17 mouse cellular contexts compared by ENCODE assay signal in genomic region chr4:151223263-151223996, GRCm38 (mm10).
A peak's percentile ranks its signal among the peaks of the same experiment; 100 is the strongest.
DNase-seq lines count a peak whose midpoint lies in the region; ATAC-seq lines count a peak whose summit lies in the region.
"Had no signal": no experiment of that assay in that cellular context is flagged by ENCODE, and none has a peak within 500 bp of the region (broad histone marks: within the 10 kb centered on the region; RNA-seq: fewer than 3 reads in every experiment).

No protein-coding gene starts in this region.

- peak; percentile 69; the same call in 1 of the 2 replicates for ATAC-seq in frontal cortex, adult (ENCODE audit: low TSS enrichment)
- peak; percentile 52 for ATAC-seq in intestine, embryonic 15.5 days
- ATAC-seq in midbrain, embryonic 16.5 days, result no peak
- no peak for ATAC-seq in liver, embryonic 12.5 days

- 46% methylated on average over 13 of the region's 13 CpGs for WGBS in intestine, embryonic 15.5 days
- 79% methylated on average over 13 of the region's 13 CpGs for WGBS in midbrain, embryonic 16.5 days
- 61% methylated on average over 13 of the region's 13 CpGs for WGBS in liver, embryonic 12.5 days (ENCODE audit: insufficient replicate concordance)

- no peaks in the 10 kb centered on the region for H3K36me3 ChIP-seq in intestine, embryonic 15.5 days
- no peaks in the 10 kb centered on the region for H3K36me3 ChIP-seq in midbrain, embryonic 16.5 days (ENCODE audit: control insufficient read depth, insufficient read depth, low read length)
- H3K36me3 ChIP-seq in liver, embryonic 12.5 days, result no peaks in the 10 kb centered on the region
- H3K36me3 ChIP-seq: heart, embryonic 10.5 days had no signal

- H3K4me3 ChIP-seq in intestine, embryonic 15.5 days (replicated peaks), result no peak overlapping the region
- no peak overlapping the region for H3K4me3 ChIP-seq in midbrain, embryonic 16.5 days (ENCODE audit: low read depth, low read length)
- no peak overlapping the region for H3K4me3 ChIP-seq in liver, embryonic 12.5 days
- H3K4me3 ChIP-seq: erythroblast, embryonic 14.5 days; heart, embryonic 10.5 days had no signal

- peaks cover 20% of the 10 kb centered on the region for H3K4me1 ChIP-seq in intestine, embryonic 15.5 days (replicated peaks)
- H3K4me1 ChIP-seq in midbrain, embryonic 16.5 days (ENCODE audit: control insufficient read depth, insufficient read depth, low read length), result peaks cover 12% of the 10 kb centered on the region
- H3K4me1 ChIP-seq in liver, embryonic 12.5 days, result peaks cover 5% of the 10 kb centered on the region; the same call in 1 of the 2 replicates

- no peaks in the 10 kb centered on the region for H3K9me3 ChIP-seq in intestine, embryonic 15.5 days
- H3K9me3 ChIP-seq in midbrain, embryonic 16.5 days (replicated peaks; ENCODE audit: control insufficient read depth, low read length, poor library complexity, severe bottlenecking), result no peaks in the 10 kb centered on the region
- no peaks in the 10 kb centered on the region for H3K9me3 ChIP-seq in liver, embryonic 12.5 days (replicated peaks)
- H3K9me3 ChIP-seq: heart, embryonic 10.5 days had no signal

- no peak overlapping the region for H3K27ac ChIP-seq in intestine, embryonic 15.5 days
- H3K27ac ChIP-seq in midbrain, embryonic 16.5 days (ENCODE audit: low read length), result peak overlapping the region; percentile 58; the same call in 1 of the 2 replicates
- no peak overlapping the region for H3K27ac ChIP-seq in liver, embryonic 12.5 days
- H3K27ac ChIP-seq: heart, embryonic 10.5 days had no signal

- H3K27me3 ChIP-seq in intestine, embryonic 15.5 days (replicated peaks), result 0 out of 2 replicates have a peak, but pooled peaks cover 3% of the 10 kb centered on the region
- no peaks in the 10 kb centered on the region for H3K27me3 ChIP-seq in midbrain, embryonic 16.5 days (ENCODE audit: control insufficient read depth, insufficient read depth, low read depth, low read length)
- H3K27me3 ChIP-seq in liver, embryonic 12.5 days (replicated peaks), result no peaks in the 10 kb centered on the region

- no peak for DNase-seq in frontal cortex, postnatal 10 days (ENCODE audit: low spot score in 2 of 2)
- peak; percentile 10 to 55 for DNase-seq in left cerebral cortex, postnatal 25 days (ENCODE audit: low spot score in 2 of 2)
- DNase-seq in left cerebral cortex, adult 8-10 months (ENCODE audit: low spot score in 2 of 2), result no peak
- DNase-seq: adrenal gland, postnatal 10 days; cerebellum, adult 18-20 months; gastrocnemius, postnatal 36 days; heart, postnatal 14 days; kidney, adult 18-20 months; liver; lung, adult 18-20 months; thymus, postnatal 4 days had no signal

- no peak overlapping the region for H3K9ac ChIP-seq in intestine, embryonic 15.5 days
- peak overlapping the region; percentile 23; the same call in 1 of the 2 replicates for H3K9ac ChIP-seq in midbrain, embryonic 16.5 days (ENCODE audit: low read depth, low read length)
- no peak overlapping the region for H3K9ac ChIP-seq in liver, embryonic 12.5 days

- H3K4me2 ChIP-seq in intestine, embryonic 15.5 days (replicated peaks), result no peak overlapping the region
- no peak overlapping the region for H3K4me2 ChIP-seq in midbrain, embryonic 16.5 days (ENCODE audit: low read length)
- no peak overlapping the region for H3K4me2 ChIP-seq in liver, embryonic 12.5 days

- intact Hi-C loops in left cerebral cortex, postnatal 25 days (cut with DNase I), result loop anchor here (2.0 kb wide), 1 partner anchor 23 kb away; no protein-coding TSS in a partner anchor

Comparison
In these comparisons a context has a peak if more than half of its experiments do, and no peak if none do; other contexts are left out.
1. DNase-seq: peak in left cerebral cortex, postnatal 25 days (2 of 2); none in frontal cortex, postnatal 10 days (0 of 2) and left cerebral cortex, adult 8-10 months (0 of 2).
2. ATAC-seq: peak in frontal cortex, adult (single experiment) and intestine, embryonic 15.5 days (single experiment); none in midbrain, embryonic 16.5 days (single experiment) and liver, embryonic 12.5 days (single experiment).